Mouse (Mus musculus) lung, adult 2 months (tissue): ENCODE measurements around the gene Dazap1.

Source experiments
- CTCF ChIP-seq: fragments of 200-500 bp; IDR thresholded peaks from 2 replicates; pipeline ENCODE4 v1.5.1; 2011; ENCODE audit warnings: mild to moderate bottlenecking, low read length, control low read depth; ENCODE audit not compliant: insufficient read depth
- POLR2A ChIP-seq: fragments of 200-500 bp; IDR thresholded peaks from 2 replicates; pipeline ENCODE4 v1.6.1; 2011; ENCODE audit warnings: low read depth, mild to moderate bottlenecking, control low read depth, low read length, borderline replicate concordance; ENCODE audit errors: extremely low read depth

- no peak for TF ChIP-seq POLR2A
- no peak for TF ChIP-seq CTCF
Observed at GRCm38 (mm10) chr10:80227166-80227539, 34.1 kb upstream of the Dazap1 start.
